Mouse (Mus musculus): ENCODE measurements around the gene Gm10959. TPM values are rescaled to one million over a fixed set of nuclear protein-coding genes. Genes with fewer than 3 reads are reported as not detected.

The Gm10959 gene
- polyA plus RNA-seq, 1 experiment from 2014 or later = not detected

GRCm38 (mm10) chr3:122921676-122922527, 2.7 kb upstream of the Gm10959 start:
- 80% methylated on average over 8 of the region's 8 CpGs for WGBS
- H3K36me3 ChIP-seq (ENCODE audit: poor library complexity, severe bottlenecking) = peaks cover 7% of the 10 kb centered on the region; the same call in 1 of the 2 replicates

GRCm38 (mm10) chr3:122920572-122921435, 1.6 kb upstream of the Gm10959 start:
- ATAC-seq = no peak
- H3K27ac ChIP-seq = no peak overlapping the region
- no peak overlapping the region for H3K4me2 ChIP-seq
- 63% methylated on average over 8 of the region's 8 CpGs for WGBS
- no peaks in the 10 kb centered on the region for H3K9me3 ChIP-seq (replicated peaks)
- no peaks in the 10 kb centered on the region for H3K27me3 ChIP-seq
- H3K9ac ChIP-seq = no peak overlapping the region
- H3K4me1 ChIP-seq = peaks cover 8% of the 10 kb centered on the region
- no peak overlapping the region for H3K4me3 ChIP-seq
- H3K36me3 ChIP-seq (ENCODE audit: poor library complexity, severe bottlenecking) = no peaks in the 10 kb centered on the region

More at GRCm38 (mm10) chr3:122921676-122922527, 2.7 kb upstream of the Gm10959 start:
- Histone ChIP-seq H3K9ac (no peak overlapping the region), H3K27ac (no peak overlapping the region), H3K4me2 (no peak overlapping the region), H3K9me3 (replicated peaks) (no peaks in the 10 kb centered on the region), H3K4me3 (no peak overlapping the region), H3K4me1 (peaks cover 18% of the 10 kb centered on the region), H3K27me3 (no peaks in the 10 kb centered on the region)
- ATAC-seq = no peak

DNA sequence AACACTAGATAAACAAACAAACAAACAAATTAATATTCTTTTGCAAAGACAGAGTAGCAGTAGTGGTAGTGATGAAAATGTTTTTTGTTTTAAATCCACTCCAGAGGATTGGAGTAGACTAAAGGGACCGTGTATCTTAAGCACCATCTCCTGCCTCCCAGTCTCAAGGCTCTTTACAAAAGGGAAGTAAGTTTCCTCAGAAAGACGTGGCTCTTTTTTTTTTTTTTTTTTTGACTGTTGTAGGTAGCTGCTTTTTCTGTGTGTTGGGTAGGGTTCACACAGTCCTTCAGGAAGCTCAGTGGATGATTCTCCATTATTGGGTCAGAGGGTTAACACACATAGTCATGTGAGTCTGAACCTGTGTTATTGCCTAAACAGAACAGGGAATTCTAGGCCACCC, 488 bp downstream of the Gm10959 start:
- 82% methylated on average over 2 of the region's 2 CpGs for WGBS
- H3K9me3 ChIP-seq (replicated peaks) = no peaks in the 10 kb centered on the region

GRCm38 (mm10) chr3:122916191-122916680, 2.9 kb downstream of the Gm10959 start:
- WGBS = 88% methylated on average over 6 of the region's 6 CpGs
- H3K27me3 ChIP-seq = no peaks in the 10 kb centered on the region
- H3K4me2 ChIP-seq = no peak overlapping the region
- H3K9ac ChIP-seq = no peak overlapping the region
- no peaks in the 10 kb centered on the region for H3K4me1 ChIP-seq
- H3K27ac ChIP-seq = no peak overlapping the region
- H3K36me3 ChIP-seq (ENCODE audit: poor library complexity, severe bottlenecking) = no peaks in the 10 kb centered on the region
- no peaks in the 10 kb centered on the region for H3K9me3 ChIP-seq (replicated peaks)
- ATAC-seq = no peak
- no peak overlapping the region for H3K4me3 ChIP-seq

More for the DNA sequence above, 488 bp downstream of the Gm10959 start:
- no peaks in the 10 kb centered on the region for H3K36me3 ChIP-seq (ENCODE audit: poor library complexity, severe bottlenecking)
- H3K4me3 ChIP-seq = no peak overlapping the region
- ATAC-seq = no peak
- H3K9ac ChIP-seq = no peak overlapping the region
- H3K27ac ChIP-seq = no peak overlapping the region
- no peak overlapping the region for H3K4me2 ChIP-seq
- no peaks in the 10 kb centered on the region for H3K4me1 ChIP-seq
- no peaks in the 10 kb centered on the region for H3K27me3 ChIP-seq

DNA sequence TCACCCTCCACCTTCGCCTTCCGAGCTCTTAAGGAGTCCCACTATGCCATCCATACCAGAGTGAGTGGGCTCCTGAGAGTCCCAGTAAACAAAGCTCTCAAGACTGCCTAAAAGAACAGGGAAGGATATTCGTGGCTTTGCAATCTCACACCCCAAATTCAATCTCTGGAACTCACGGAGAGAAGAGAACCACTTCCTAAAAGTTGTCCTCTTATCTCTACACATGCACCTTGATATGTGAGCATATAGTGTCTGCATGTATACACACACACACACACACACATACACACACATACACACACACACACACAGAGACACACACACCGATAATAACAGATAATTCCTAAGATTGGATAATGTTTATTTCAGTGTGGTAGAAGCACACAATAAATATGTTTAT, 3.7 kb downstream of the Gm10959 start:
- Histone ChIP-seq H3K4me3 (no peak overlapping the region), H3K4me2 (no peak overlapping the region), H3K27ac (no peak overlapping the region), H3K4me1 (no peaks in the 10 kb centered on the region), H3K36me3 (ENCODE audit: poor library complexity, severe bottlenecking) (no peaks in the 10 kb centered on the region), H3K9me3 (replicated peaks) (no peaks in the 10 kb centered on the region), H3K27me3 (no peaks in the 10 kb centered on the region), H3K9ac (no peak overlapping the region)
- 85% methylated on average over 5 of the region's 5 CpGs for WGBS
- ATAC-seq = no peak

DNA sequence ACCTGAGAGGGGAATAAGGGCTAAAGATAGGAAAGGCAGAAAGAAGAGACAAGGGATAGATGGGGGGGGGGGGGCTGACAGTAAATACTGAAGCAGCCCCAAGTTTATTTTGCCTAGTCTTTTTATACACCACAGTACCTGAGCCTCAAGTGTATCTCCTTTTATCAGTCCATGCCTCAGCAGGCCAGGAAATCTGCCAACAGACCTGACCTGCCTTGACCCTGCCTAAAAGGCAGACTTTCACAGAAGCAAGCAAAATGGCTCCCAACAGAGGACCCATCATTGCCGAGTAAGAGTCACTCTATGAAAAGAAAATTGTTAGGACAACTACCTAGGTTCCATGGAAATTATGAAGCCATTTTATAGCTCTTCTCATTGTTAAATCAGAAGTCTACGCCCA, 11.3 kb downstream of the Gm10959 start:
- Histone ChIP-seq H3K4me3 (no peak overlapping the region), H3K27me3 (no peaks in the 10 kb centered on the region), H3K27ac (no peak overlapping the region), H3K9ac (no peak overlapping the region), H3K4me2 (no peak overlapping the region), H3K9me3 (replicated peaks) (no peaks in the 10 kb centered on the region), H3K4me1 (no peaks in the 10 kb centered on the region), H3K36me3 (ENCODE audit: poor library complexity, severe bottlenecking) (no peaks in the 10 kb centered on the region)
- no peak for ATAC-seq
- 88% methylated on average over 2 of the region's 2 CpGs for WGBS

DNA sequence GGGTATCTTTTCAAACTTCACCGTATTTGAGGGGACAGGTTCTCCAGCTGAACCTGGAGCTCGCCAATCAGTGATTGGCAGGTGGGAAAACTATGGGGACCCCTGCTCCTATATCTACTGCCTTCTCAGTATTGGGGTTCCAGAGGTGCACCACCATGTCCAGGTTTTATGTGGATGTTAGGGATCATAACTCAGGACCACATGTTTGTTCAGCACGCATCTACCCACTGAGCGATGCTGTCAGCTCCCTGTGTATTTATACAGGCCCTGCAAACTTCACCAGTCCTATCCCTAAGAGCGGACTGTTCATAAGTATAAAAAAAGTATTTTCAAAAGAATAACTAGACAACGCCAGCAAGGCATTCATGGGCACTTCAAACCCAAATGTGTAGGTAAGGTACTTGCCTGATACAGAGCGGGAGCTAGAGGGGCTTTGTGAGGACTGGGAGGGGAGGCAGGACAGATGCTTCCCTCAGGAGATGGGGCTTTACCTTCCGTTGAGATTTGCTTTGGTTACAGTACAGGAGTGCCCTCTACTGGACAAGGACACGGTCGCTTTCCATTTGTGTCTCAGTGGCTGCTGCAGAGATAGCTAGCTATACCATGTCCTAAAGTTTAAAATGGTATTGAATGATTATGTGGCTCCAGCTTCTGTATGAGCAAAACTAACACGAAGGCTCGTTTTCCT, 15.3 kb downstream of the Gm10959 start:
- no peak overlapping the region for H3K4me2 ChIP-seq
- no peaks in the 10 kb centered on the region for H3K4me1 ChIP-seq
- H3K9ac ChIP-seq = no peak overlapping the region
- H3K27me3 ChIP-seq = no peaks in the 10 kb centered on the region
- no peaks in the 10 kb centered on the region for H3K36me3 ChIP-seq (ENCODE audit: poor library complexity, severe bottlenecking)
- H3K27ac ChIP-seq = no peak overlapping the region
- H3K4me3 ChIP-seq = no peak overlapping the region
- 45% methylated on average over 12 of the region's 12 CpGs for WGBS
- peak; percentile 87 for ATAC-seq
- H3K9me3 ChIP-seq (replicated peaks) = no peaks in the 10 kb centered on the region

DNA sequence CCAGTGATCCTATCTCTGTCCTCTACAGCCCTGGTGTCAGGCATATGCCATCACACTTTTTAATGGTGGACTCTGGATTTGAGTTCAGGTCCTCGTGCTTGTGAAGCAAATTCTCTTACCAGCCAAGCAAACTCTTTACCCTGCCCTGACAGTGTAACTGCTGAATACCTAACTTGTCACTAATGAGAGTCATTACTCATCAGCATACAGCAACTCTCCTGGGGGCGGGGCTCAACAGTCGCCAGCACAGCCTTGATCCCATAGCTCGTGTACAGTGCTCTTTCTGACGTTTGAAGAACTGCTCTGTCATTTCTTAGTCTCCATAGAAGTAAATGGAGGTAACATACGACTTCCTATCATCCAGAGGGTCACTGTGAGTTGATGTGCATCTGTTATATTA, 20.9 kb downstream of the Gm10959 start:
- Histone ChIP-seq H3K4me1 (no peaks in the 10 kb centered on the region), H3K27ac (no peak overlapping the region), H3K4me3 (no peak overlapping the region), H3K36me3 (ENCODE audit: poor library complexity, severe bottlenecking) (no peaks in the 10 kb centered on the region), H3K9ac (no peak overlapping the region), H3K27me3 (no peaks in the 10 kb centered on the region), H3K4me2 (no peak overlapping the region), H3K9me3 (replicated peaks) (no peaks in the 10 kb centered on the region)
- WGBS = 68% methylated on average over 6 of the region's 6 CpGs
- no peak for ATAC-seq

DNA sequence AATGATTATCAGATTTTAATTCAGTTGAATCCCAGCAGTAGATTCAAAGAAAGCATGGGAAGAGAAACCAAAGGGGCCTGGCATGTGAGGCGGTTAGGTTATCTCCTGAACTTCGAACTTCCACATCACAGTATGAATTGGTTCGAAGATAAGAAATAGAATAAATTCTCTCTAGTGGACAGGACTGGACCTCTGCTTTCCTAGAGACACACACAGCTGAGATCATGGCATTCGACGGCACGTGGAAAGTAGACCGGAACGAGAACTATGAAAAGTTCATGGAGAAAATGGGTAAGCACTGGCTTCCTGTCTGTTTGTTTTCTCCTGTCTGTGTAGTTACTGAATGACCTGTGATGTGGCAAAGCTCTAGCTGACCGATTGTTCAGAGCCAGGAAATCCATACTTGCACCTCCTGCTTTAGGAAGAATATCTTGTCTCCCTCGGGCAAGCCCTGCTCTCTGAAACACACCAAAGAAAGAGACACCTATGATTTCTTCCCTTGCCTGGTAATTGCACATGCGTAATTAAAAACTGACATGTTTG, 23.9 kb downstream of the Gm10959 start:
- no peaks in the 10 kb centered on the region for H3K9me3 ChIP-seq (replicated peaks)
- no peaks in the 10 kb centered on the region for H3K4me1 ChIP-seq
- 90% methylated on average over 11 of the region's 11 CpGs for WGBS
- no peak overlapping the region for H3K4me2 ChIP-seq
- H3K36me3 ChIP-seq (ENCODE audit: poor library complexity, severe bottlenecking) = no peaks in the 10 kb centered on the region
- H3K4me3 ChIP-seq = no peak overlapping the region
- no peaks in the 10 kb centered on the region for H3K27me3 ChIP-seq
- H3K27ac ChIP-seq = no peak overlapping the region
- no peak overlapping the region for H3K9ac ChIP-seq
- no peak for ATAC-seq

DNA sequence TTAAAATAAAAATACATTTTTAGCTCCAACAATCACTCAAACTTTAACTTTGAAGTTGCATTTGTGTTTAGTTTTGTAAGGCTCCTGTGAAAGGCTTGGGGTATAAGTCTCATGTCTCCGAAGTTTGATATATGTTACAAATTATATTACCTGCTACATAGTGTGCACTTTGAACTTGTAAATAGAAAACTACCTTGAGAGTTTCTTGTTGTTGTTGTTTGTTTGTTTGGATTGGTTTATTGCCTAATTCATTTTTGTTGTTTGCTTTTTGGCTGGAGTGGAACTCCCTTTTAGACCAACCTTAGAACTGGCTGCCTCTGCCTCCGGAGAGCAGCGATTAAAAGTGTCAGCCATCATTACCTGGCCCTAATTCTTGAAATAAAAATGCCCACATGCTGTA, 24.4 kb downstream of the Gm10959 start, which contains the start of gene Fabp2:
Fabp2 (plus strand) TSS at position 301 of the 400 bp plus-strand sequence.
- no peaks in the 10 kb centered on the region for H3K4me1 ChIP-seq
- no peak within 1 kb of the TSS for H3K9ac ChIP-seq
- H3K27me3 ChIP-seq = no peaks in the 10 kb centered on the region
- WGBS = 95% methylated on average over 3 of the region's 3 CpGs
- no peak within 1 kb of the TSS for H3K4me3 ChIP-seq
- no peaks in the 10 kb centered on the region for H3K36me3 ChIP-seq (ENCODE audit: poor library complexity, severe bottlenecking)
- no peak for ATAC-seq
- H3K9me3 ChIP-seq (replicated peaks) = no peaks in the 10 kb centered on the region
- H3K4me2 ChIP-seq = no peak within 1 kb of the TSS
- H3K27ac ChIP-seq = no peak within 1 kb of the TSS

DNA sequence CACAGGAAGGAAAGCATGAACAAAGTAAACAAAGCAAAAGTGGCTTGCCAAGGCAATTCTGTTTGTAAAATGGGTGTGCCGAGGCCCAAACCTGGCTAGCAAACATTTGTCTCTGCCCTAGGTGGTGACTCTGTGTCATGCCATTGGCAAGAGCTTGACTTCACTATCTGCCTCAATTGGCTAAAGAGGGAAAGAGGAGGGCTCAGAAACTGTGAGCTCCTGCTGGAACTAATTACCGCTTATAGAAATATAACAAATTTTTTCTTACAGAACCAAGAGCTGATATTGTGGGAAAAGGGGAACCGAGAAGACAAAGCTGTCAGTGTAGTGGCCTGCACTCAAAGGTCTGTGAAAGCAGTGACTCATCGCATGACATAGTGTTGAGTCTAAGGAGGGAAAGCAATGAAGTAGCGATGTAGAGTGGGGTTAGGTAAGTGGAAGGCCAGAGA, 30.8 kb downstream of the Gm10959 start:
- no peak overlapping the region for H3K27ac ChIP-seq
- no peaks in the 10 kb centered on the region for H3K27me3 ChIP-seq
- H3K9me3 ChIP-seq (replicated peaks) = no peaks in the 10 kb centered on the region
- H3K36me3 ChIP-seq (ENCODE audit: poor library complexity, severe bottlenecking) = no peaks in the 10 kb centered on the region
- no peak overlapping the region for H3K4me2 ChIP-seq
- no peaks in the 10 kb centered on the region for H3K4me1 ChIP-seq
- H3K4me3 ChIP-seq = no peak overlapping the region
- ATAC-seq = no peak
- no peak overlapping the region for H3K9ac ChIP-seq
- WGBS = 88% methylated on average over 5 of the region's 5 CpGs

Measured in forebrain, embryonic 13.5 days (tissue).